In the genomic region with DNA sequence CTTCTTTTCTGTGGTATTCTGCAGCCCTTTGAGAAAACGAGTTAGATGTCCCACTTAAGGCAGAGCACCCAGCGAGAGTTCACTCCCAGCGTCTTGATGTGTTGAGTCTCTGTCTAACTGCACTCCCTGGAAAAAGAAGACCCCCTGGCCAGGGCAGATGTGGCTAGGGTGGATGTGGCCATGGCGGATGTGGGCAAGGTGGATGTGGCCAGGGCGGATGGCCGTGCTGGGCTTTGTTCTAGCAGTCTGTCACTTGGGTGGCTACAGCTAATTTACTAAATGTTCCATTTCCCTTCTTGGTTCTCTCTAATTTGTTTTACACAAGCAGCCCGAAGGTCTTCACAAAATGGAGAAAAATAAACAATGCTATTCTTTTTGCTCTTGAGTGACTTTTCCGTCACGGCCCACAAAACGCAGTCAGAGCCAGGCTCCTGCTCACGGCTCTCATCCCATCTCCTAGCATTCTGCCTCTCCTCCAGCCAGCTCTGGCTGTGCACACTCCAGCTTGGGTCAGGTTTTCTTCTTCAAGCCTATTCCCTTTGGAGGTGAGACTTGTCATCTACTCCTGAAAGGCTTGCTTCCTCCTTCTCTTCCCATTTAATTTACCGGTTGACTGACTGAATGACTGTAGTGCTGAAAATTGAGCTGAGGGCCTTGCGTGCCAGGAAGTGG, we compare ENCODE assay signal across 20 mouse cellular contexts.
"Had no signal": no experiment of that assay in that cellular context is flagged by ENCODE, and none has a peak within 500 bp of the region (broad histone marks: within the 10 kb centered on the region; RNA-seq: fewer than 3 reads in every experiment).

No protein-coding gene starts in this region.

- H3K4me1 ChIP-seq: intestine, embryonic 15.5 days; liver, embryonic 13.5 days; midbrain, embryonic 10.5 days; midbrain, embryonic 13.5 days; stomach, embryonic 15.5 days had no signal

- ATAC-seq: intestine, embryonic 15.5 days; midbrain, embryonic 13.5 days; midbrain, embryonic 16.5 days had no signal

- H3K27ac ChIP-seq: intestine, embryonic 15.5 days; layer of hippocampus, adult 2 months; left cerebral cortex, adult 2 months; liver, embryonic 13.5 days; midbrain, embryonic 10.5 days; midbrain, embryonic 13.5 days; stomach, embryonic 15.5 days had no signal

- H3K27me3 ChIP-seq: intestine, embryonic 15.5 days; midbrain, embryonic 13.5 days; stomach, embryonic 15.5 days had no signal

- DNase-seq: kidney, adult 11 months; kidney, postnatal 10 days; layer of hippocampus, adult 9-11 months; liver, embryonic 13.5 days; lung, adult 2 months; lung, postnatal 14 days; lung, postnatal 4 days; retina, postnatal 1 day; right cerebral cortex, postnatal 25 days; spleen, adult 18-20 months; thymus, postnatal 25 days had no signal

- H3K9me3 ChIP-seq: intestine, embryonic 15.5 days; liver, embryonic 13.5 days; midbrain, embryonic 10.5 days; midbrain, embryonic 13.5 days; stomach, embryonic 15.5 days had no signal

- H3K4me2 ChIP-seq: intestine, embryonic 15.5 days; liver, embryonic 13.5 days; midbrain, embryonic 13.5 days; stomach, embryonic 15.5 days had no signal

- H3K4me3 ChIP-seq: intestine, embryonic 15.5 days; layer of hippocampus, adult 2 months; left cerebral cortex, adult 2 months; liver, embryonic 13.5 days; megakaryocyte, embryonic 14.5 days; midbrain, embryonic 10.5 days; midbrain, embryonic 13.5 days; myocyte; stomach, embryonic 15.5 days had no signal

- H3K9ac ChIP-seq: intestine, embryonic 15.5 days; liver, embryonic 13.5 days; midbrain, embryonic 13.5 days; stomach, embryonic 15.5 days had no signal

- H3K36me3 ChIP-seq: intestine, embryonic 15.5 days; liver, embryonic 13.5 days; midbrain, embryonic 10.5 days; midbrain, embryonic 13.5 days; stomach, embryonic 15.5 days had no signal
